Mouse (Mus musculus): ENCODE data around the gene Sctr.

DNA sequence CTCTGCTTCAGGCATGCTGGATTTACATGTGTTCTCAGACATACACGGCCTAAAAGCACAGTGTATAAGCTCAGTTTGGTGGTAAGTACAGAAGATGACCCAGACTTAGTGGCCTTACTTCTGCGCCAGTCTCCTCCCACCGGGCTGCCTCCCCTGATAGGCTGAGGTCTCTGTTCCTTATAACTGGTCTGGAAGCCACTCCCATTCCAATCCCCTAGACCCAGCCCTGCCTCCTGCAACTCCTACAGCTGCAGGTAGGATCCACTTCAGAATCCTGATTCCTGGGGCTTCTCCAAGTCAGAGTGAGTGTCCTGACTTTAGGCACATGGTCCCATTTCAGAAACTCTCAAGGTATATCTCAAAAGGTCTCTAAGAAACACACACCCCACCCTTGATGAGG, 79.0 kb downstream of the Sctr start:
- TF ChIP-seq CTCF (IDR thresholded peaks at IDR 0.05; ENCODE audit: low read depth, low read length) (no peak), POLR2A (IDR thresholded peaks at IDR 0.05; ENCODE audit: extremely low read depth, insufficient read depth, low read length) (no peak)
